Mouse (Mus musculus) urinary bladder, postnatal 14 days (tissue): Measurements from ENCODE around the gene Eif3d.
"Not testable (repeated sequence)": the region's sequence is repeated elsewhere in the genome, so short reads cannot be mapped to it uniquely, and the experiment has no call there.

Experiments used
- DNase-seq: peaks from one replicate; pipeline ENCODE4 v3.0.0; 2021; ENCODE audit warnings: low spot score

The Eif3d gene

GRCm38 (mm10) chr15:77970470-77971292, at the start of gene Eif3d:
Gene Eif3d, minus strand, starts transcription at chr15:77970813.
- peak; percentile 98 for DNase-seq

DNA sequence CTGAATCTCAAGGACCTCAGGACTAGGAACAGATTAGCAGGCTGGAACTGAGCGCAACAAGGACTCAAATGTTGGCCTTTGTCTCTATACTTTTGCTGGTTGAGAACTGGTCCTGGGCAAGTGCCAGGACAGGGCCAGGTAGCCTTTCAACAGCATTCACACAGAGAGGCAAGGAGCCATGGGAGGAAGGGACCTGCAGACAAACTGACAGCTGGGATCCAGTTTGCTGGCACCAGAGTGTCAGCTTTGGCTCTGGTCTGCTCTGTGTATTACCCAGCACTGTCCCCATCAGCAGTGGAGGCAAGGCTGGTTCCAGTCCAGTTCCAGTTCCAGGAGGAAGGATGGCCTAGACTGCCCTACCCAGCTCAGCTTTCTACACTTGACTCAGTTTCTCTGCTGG, 43.4 kb upstream of the Eif3d start:
- no peak for DNase-seq

GRCm38 (mm10) chr15:78008206-78008605, 37.6 kb upstream of the Eif3d start:
- not testable (repeated sequence) for DNase-seq

DNA sequence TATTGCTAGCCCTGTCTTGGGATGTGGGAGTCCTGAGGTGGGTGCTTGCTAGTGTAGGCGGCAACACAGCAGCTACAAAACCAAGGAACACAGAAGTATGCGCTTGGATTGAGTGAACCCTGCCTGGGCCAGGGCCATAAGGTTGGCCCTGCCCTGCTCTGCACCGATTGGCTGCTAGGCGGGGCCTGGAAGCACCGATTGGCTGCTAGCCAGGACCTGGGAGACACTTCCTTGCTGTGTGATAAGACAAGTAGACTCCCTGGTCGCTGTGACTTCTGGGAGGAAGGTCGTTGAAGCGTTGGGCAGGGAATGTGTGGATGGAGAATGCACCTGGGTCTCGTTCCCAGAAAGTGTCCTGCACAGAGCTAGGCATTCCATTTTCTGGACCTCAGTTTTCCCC, 33.3 kb upstream of the Eif3d start:
- DNase-seq: no peak

- no peak for DNase-seq
Observed at GRCm38 (mm10) chr15:78001400-78001799, 30.8 kb upstream of the Eif3d start.

GRCm38 (mm10) chr15:77988541-77988940, 17.9 kb upstream of the Eif3d start:
- DNase-seq: peak; percentile 7

GRCm38 (mm10) chr15:77983391-77983790, 12.8 kb upstream of the Eif3d start:
- DNase-seq: no peak

DNA sequence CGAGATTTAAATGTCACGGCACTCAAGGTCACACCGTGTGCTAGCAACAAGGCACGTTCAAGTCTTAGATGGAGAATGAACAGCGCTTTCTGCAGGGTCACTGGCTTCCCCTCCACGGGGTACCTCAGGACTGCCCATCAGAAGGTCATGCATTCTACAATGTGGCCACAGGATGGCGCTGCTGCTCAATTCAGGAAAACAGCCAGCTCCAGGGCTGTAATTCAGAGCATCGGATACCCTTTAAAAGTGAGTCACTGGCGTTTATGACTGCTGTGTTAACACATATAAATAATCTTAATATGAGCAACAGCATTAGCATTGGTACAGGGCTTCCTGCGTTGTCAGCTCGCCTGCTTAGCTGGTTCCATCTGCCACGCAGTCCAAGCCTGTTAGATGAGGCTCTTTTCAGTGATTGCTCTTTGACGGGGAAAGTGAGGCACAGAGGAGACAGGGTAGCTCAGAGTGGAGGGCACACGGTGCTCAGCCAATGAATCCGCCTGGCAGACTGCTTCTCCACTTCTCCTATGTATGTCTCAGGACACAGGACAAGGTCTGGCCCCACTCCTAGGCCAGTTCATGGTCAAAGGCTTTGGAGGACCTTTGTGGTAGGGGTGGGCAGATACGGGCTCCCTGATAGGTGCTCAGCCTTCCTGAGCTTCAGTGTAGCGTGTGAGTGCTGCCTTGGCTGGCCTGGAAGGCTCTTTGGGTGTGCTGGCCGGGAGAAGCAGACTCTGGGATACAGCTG, 11.8 kb upstream of the Eif3d start:
- DNase-seq: peak; percentile 51

- DNase-seq: no peak
Observed at GRCm38 (mm10) chr15:77981181-77981680, 10.6 kb upstream of the Eif3d start.

DNA sequence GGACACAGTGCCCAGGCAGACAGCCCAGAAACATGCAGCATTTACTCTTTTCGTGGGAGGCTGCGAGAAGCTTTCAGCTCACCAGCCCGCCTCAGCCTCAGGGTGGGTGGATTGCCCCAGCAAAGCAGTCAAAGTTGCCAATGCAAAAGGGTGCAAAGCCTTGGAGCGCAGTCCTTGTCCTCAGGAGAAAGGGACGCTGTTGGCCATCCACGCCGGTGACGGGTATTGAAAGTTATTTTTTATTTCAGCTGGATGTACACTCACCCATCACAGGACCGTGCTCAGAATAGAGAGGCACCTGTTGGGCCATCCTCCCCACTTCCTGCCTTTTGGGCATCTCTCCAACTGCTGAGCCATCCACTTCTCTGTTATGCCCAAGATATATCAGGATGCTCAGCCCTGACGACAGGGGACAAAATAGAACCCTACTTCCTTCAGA, 8.8 kb upstream of the Eif3d start:
- DNase-seq: no peak

GRCm38 (mm10) chr15:77977663-77978062, 7.0 kb upstream of the Eif3d start:
- no peak for DNase-seq

DNA sequence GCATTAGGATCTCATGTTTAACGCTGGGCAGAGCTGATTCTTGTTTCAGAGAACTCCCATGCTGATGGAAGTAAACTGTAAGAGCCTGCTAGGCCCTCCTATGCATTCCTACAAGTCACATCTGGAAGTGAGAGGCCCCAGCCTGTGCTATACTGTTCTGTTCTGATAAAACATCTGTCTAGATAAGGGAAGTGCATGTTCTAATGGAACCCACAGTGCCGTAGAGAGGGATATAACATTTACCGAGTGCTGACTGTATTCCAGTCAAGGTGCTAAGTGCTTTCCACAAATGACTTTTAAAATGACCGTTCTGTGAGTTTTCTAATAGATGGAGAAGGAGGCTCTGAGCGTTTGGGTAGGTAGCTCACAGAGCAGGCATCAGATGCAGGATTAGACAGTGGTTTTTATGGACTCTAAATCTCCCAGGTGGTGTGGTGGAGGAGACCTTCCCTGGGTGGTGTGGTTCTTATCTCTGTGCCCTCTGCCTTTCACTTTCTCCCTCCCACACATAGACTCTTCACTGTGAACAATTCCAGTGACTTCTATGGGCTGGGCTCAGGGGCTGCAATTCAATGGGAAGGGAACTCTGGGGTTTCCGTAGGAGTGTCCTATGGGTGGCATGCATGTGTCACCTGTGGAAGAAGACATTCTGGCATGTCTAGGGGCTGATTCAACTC, 3.7 kb upstream of the Eif3d start:
- no peak for DNase-seq

DNA sequence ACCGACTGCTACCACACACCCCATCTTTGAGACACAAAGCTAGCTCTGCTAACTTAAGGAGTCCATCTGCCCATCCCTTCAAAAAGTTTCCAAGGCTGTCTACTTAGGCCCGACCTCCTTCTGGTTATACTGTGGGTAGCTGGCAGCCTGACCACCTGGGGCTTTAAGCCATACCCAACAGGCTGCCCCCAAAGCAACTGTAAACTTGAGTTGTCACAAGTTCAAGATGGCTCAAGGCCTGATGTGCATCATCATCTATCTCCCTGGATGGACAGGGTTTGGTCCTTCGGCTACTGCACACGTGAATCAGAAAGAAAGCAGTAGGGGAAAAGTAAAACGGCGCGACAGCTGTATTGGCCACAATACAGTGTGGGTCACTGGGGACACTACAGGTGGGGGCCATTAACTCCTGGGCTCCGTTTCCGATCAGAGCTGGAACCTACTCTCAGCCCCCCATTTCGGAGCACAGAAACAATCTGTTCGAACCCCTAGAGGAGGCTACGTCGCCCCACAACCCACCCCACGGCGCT, 608 bp downstream of the Eif3d start:
- DNase-seq: no peak

- no peak for DNase-seq
Observed at GRCm38 (mm10) chr15:77965117-77965528, 5.5 kb downstream of the Eif3d start.

GRCm38 (mm10) chr15:77962447-77962846, 8.2 kb downstream of the Eif3d start:
- DNase-seq: no peak

DNA sequence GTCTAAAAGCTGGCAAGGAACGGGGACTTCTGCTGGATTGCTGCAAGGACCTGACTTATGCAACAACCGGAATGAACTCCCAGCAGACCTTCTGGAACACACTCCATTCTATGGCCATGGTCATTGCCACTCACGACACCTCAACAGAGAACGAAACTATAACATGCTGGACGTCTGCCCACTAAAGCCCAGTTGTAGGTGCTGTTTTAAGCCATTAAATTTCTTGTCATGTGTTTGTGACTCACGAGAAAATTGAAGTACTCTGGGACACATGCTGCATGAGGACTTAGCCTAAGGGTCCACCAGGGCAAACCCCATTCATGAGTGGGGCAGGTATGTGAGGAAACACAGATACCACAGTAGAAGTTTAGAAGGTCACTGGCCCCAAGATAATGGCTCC, 9.9 kb downstream of the Eif3d start:
- no peak for DNase-seq

GRCm38 (mm10) chr15:77958071-77958470, 12.5 kb downstream of the Eif3d start:
- no peak for DNase-seq

DNA sequence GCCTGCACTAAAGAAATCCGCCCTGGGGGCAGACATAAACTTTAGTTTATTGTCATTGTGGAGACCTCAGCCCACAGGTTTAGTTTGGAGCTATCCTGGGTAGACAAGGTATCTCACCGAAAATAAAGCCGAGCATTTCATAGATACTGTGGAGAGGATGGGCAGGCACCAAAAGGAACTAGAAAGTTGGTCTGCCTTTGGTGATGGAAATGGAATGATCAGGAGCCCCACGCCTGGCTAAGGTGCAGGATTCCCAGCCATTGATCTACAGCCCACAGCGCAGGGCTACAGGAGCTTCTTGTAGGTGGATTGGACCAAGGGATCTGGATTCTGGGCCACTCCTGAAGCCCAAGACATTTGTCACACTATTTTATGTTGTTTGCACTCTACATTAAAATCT, 13.0 kb downstream of the Eif3d start:
- no peak for DNase-seq

DNA sequence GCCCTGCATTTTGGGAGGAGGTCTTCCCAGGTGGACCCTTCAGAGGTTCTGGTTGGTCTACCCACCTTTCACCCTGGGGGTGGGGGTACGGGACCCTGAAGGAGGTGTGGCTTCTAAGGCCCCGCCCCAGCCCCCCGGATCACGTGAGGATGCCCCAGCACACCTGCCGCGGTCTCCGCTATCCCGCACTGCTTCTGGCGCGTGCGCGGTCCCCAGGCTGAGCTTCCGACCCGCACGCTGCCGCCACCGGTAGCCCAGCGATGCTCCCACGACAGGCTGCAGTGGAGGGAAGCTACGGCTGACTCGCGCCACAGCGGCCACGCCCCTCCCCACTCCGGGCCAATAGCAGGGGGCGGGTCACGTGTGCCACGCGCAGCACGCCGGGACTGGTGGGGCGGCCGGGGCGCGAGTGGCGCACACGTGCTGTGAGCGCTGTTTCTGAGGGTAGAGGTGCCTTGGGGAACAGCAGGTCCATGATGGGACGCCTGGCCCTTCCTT, 14.2 kb downstream of the Eif3d start, which contains the start of gene Foxred2:
Foxred2 (minus strand) TSS at position 319 of the 498 bp plus-strand sequence.
- peak; percentile 83 for DNase-seq

- no peak for DNase-seq
Observed at GRCm38 (mm10) chr15:77955440-77956403, 14.9 kb downstream of the Eif3d start.

DNA sequence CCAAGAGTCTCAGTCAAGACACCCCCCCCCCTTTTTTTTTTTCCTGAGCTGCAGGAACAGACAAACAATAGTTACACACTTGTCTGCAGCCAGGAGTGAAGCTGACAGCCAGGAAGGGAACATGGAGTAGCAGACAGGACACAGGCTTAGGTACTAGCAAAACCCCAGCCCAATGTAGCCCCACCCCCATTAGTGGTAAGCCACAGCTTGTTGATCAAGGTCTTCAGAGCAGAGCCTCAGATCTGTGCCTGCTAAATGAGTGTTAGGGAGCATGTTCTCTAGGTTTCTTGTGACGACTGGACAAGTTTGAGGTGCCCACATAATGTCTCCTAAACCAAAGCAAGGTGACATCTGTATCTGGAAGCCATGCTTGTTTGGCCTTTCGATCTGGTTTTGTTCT, 16.3 kb downstream of the Eif3d start:
- no peak for DNase-seq
